Mouse (Mus musculus) spleen, adult 2 months (tissue): ENCODE measurements around the gene Aplf.

Experiments
- CTCF ChIP-seq: fragments of 200-500 bp; IDR thresholded peaks from 2 replicates; pipeline ENCODE4 v1.5.1; 2011; ENCODE audit warnings: mild to moderate bottlenecking, inconsistent platforms; ENCODE audit not compliant: insufficient read depth, insufficient read length, insufficient replicate concordance; ENCODE audit errors: extremely low read depth
- POLR2A ChIP-seq: fragments of 200-500 bp; IDR thresholded peaks from 2 replicates; pipeline ENCODE4 v1.6.1; 2011; ENCODE audit warnings: low read depth, low read length, inconsistent platforms

DNA sequence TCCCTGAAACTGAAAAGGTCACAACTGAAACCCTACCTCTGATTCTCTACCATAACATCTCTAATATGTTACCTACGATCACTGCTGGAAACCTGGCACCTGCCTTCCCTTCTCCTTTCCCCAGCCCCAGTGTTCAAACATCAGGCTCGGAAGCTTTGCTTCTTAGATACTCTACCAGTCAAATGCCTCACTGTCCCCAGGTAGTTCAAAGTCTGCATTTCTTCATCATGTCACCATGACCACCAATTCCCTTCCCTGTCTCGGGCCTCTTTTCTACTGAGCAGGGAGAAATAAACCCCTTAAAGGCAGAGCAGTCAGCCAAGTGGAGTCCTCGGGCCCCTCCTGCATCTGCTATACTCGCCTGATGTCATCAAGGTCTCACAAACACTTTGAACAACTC lies 20.2 kb downstream of the Aplf start:
- TF ChIP-seq CTCF (no peak), POLR2A (no peak)
